Mouse (Mus musculus) spleen, adult 12 weeks (tissue): ENCODE measurements around the gene Psmd13.

Experiments
- DNase-seq: peaks from one replicate; pipeline ENCODE4 v3.0.0; 2022; ENCODE audit warnings: low spot score

Psmd13 gene

DNA sequence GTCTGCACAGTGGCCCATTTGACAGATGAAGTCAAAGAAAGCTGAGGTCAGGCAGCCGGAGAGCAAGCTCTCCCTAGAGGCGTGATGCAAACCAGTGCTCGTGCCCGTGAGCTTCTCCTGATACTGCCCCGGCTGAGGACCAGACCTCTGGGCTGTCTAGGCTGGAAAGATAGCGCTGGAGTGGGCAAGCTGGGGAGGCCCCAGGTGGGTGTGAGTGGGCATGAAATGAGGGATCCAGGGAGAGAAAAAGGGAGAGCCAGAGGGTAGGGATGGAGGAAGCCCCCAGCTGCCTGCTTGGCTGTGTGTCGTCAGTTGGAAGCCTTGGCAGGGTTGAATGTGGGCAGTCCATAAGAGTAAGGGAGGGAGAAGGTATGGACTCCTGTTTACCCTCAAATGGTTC is 62.5 kb downstream of the Psmd13 start:
- DNase-seq, result no peak

DNA sequence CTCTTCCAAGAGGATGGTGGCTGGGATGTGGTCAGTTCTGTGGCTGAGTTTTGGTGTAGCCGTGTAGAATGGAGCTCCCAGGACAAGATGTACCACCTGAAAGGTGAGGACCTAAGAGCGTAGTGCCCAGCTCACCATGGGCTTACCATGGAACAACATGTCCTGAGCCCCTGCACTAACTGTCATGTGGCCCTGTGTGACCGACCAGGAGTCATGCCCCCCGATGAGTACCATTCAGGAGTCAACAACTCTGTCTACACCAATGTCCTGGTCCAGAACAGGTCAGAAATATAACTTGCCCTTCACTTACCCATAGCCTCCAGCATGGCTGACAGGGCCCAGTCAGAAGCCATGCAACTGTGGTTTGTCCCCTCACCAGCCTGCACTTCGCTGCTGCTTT is 63.5 kb downstream of the Psmd13 start:
- no peak for DNase-seq

- DNase-seq, result no peak
Measured at GRCm38 (mm10) chr7:140946311-140946710, 64.5 kb downstream of the Psmd13 start.

GRCm38 (mm10) chr7:140946980-140947379 is 65.2 kb downstream of the Psmd13 start:
- no peak for DNase-seq

DNA sequence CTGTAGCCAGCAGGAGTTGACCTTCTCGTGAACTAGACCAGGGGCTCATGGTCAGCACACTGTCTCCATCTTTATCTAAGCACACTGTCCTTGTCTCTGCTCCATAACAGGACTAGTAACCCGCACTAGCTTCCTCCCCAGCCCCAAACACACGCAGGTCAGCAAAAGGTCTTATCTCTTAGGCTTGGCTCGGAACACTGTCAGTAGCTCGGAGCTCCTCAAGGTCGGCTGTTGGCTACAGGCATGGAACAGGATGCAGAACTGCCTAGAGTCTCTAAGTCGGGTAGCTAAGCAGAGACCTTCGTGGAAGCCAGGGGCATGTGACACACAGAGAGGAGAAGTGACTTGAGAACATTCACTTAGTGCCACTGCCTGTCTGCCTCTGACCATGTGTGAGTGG is 66.4 kb downstream of the Psmd13 start:
- DNase-seq, result no peak
